Mouse (Mus musculus) WW6 (cell line): ENCODE data around the gene Plxnb2.
A peak's percentile ranks its signal among the peaks of the same experiment; 100 is the strongest.

Experiments
- DNase-seq: peaks from one replicate; pipeline ENCODE4 v3.0.0-alpha.2; 2013; ENCODE audit warnings: low read depth, low spot score

Plxnb2 gene

DNA sequence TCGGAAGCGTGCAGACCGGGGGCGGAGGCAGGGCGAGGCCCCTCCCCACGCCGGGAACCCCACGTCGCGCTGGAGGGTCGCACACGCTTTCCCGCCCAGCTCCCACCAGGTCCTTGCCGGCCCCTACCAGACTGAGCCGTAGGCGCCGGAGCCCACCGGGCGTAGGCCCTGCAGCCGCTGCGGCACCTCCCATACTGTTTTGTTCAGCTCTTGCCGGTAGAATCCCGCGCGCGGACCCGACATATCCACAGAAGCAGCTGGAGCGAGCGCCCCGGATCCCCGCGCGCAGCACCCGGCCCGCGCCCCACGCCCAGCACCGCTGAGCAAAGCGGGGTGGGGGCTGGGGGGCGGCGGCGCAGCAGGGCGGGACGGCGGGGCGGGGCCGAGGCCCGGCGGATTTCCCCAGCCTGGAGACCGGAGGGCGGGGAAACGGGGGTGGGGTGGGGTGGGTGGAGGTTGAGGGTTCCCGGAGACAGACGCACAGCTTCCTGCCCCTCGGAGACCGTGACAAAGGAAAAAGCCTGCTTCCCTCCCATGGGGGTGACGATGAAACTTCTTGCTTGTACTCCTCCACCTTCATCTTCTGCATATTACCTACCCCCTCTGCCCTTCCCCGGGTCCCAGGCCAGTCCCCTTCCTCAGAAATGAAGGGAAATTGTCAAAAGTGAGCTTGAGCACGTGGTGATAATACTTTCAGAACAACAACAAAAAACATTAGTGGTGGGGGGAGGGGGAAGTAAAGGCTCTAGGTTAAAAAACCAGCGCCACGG lies 31.1 kb downstream of the Plxnb2 start, which contains the start of gene Mapk11:
Mapk11 (minus strand) TSS at position 358 of the 770 bp plus-strand sequence.
- no peak for DNase-seq

DNA sequence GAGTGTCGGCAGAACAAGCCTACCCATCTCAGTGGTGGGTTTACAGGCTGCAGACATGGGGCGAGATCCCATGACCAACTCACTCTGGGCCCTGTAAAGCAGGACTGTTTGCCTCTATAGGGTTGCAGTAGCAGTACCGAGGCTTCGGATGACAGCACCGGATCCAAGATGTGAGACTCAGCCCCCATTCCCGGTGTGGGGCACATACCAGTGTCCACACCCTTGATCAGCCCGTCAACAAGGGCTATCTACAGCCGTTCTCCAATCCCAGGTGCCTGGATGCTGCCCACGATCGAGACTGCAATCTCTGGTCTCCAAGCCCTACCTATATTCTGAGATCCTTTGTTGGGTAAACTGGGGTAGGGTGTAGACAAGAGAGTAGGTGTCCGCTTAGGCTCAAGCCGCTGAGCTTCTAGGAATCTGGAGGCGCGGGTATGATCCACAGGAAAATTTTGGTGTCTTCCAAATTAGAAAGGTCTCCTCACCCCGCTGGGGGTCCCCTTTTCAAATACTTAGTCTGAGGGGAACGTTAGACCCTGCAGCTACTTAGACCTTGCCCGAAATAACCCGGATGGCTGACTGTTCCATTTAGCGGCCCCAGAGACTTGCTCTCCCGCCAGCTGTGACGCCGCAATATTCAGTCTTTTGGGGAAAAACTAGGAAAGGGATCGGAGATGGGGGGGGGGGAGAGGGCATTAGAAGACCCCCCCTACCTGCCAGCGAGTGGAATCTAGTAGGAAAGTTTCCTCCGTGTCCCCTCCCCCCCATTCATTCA lies 31.9 kb downstream of the Plxnb2 start:
- DNase-seq: no peak

DNA sequence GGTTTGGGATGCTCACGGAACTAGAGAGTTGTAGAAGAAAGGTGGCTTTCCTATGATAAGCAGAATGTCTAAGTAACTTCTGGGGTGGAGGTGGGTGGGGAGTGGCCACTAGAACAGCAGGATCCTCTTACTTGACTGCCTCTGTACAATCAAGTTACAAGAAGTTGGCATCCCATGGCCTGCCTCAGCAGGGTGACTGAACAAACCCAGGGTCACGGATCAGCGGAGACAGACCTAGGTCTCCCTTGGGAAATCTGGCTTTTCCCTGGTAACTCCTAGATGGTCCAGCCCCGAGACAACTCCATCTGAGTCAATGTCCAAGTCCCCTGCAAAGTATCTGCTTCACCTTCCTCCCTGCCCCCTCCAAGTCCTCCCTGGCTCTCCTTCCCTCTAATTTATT lies 32.7 kb downstream of the Plxnb2 start:
- DNase-seq: no peak

DNA sequence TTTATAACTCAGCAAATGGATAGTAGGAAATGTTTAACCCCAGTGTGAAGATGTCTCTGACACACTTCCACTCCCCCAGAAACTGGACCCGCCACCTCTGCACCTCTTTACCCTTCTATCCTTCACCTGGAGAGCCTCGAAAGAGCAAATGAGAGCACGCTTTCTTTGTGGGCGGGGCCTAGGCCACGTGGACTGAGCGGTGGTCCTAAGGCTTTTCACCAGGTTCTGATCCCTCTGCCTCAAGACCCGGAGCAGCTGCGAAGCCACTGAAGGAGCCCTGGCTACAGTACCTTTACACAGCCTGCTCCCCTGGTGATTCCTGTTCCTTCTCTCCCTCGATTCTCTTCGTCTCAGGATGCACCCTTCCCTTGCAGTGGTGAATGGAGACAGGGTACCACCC lies 33.1 kb downstream of the Plxnb2 start:
- no peak for DNase-seq

DNA sequence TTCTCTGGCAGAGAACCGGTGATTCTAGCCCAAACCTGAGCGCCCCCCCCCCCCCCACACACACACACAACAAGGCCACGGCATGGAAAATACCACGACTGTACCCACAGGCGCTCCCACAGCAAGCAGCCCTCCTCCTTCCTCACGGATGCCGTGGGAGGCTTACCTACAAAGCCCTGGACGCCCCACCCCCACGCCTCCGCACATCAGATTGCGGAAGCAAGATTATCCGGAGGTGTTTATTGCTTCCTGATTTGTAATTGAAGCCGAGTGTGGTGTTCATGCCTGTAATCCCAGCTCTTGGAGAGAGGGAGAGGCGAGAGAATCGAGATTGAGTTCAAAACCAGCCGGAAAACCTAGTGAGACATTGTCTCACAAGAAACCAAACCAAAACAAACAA lies 33.6 kb downstream of the Plxnb2 start:
- no peak for DNase-seq

DNA sequence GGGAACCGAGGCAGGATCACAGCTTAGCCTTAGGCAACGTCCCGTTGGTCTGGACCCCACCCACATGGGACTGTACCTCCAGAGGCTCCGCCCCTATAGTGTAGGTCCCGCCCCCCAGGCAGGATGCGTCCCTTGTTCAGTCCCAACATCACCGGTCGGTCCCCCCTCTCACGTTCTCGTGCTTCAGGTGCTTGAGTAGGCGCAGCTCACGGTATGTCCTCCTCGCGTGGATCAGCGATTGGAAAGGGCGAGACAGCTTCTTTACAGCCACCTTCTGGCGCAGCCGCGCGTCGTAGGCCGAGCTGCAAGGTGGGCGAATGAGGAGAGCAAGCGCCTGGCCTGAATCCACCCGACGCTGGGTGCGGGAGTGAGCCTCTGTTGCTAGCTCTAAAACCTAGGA lies 34.1 kb downstream of the Plxnb2 start:
- DNase-seq: no peak

- DNase-seq: no peak
Measured at GRCm38 (mm10) chr15:89145813-89146350, 34.7 kb downstream of the Plxnb2 start.

GRCm38 (mm10) chr15:89144965-89145364 lies 35.6 kb downstream of the Plxnb2 start:
- no peak for DNase-seq

DNA sequence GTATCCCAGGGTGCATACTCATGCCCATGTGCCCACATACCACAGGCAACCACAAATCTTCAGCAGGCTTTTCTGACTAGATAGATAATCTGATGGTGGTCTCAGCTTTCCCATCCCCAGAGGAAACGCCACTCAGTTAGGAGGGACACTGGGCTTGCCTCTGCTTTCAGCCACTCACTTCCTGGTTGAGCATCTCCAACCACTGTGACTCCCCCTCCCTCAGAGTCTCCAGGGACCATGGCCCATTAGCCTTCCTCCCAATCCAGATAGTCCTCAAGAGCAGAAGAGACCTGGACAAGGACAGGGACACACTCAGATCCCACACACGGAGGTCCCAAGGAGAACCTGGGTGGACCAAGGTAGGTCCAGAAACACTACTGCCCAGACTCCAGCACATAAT lies 37.5 kb downstream of the Plxnb2 start:
- no peak for DNase-seq

DNA sequence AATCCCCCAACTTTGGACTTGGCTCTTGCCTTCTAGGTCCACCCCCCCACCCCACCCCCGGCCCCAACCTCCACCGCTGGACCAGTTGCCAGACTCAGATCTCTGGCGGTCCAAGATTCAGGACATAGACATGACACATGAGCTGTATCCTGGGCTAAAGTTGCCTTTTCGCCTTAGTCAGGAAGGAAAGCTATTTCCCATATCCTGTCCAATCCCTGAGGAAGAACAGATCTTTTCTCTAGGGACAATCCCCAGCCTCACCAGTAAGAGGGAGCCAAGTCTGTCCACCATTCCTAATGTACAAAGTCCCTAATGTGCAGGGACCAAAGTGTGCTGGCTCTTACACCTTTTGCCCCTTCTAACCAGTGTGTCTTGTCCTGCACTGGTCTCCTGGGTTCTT lies 38.7 kb downstream of the Plxnb2 start:
- no peak for DNase-seq

GRCm38 (mm10) chr15:89141443-89141842 lies 39.1 kb downstream of the Plxnb2 start:
- no peak for DNase-seq

- DNase-seq: peak; percentile 56
Measured at GRCm38 (mm10) chr15:89140659-89141252, 39.8 kb downstream of the Plxnb2 start, which contains the start of gene Mapk12. TSS of gene Mapk12 (minus strand) at chr15:89140703.

GRCm38 (mm10) chr15:89140048-89140658 lies 40.4 kb downstream of the Plxnb2 start:
- DNase-seq: no peak

GRCm38 (mm10) chr15:89138531-89138930 lies 42.1 kb downstream of the Plxnb2 start:
- DNase-seq: no peak

DNA sequence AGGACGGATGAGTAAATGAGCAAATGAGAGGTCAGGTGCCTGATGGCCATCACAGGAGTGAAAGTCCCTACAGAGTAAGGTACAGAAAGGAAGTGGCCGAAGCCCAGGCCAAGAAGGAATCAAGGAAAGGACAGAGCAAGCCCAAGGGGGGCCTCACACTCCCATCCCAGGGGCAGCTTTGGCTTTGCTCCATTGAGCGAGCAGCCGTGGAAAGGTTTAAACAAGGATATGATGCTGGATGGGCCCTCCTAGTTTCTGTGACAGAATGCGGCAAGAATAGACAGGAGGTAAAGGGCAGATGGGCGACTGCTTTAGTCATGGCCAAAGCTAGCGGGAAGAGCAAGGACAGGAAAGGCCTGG lies 42.6 kb downstream of the Plxnb2 start:
- DNase-seq: no peak

DNA sequence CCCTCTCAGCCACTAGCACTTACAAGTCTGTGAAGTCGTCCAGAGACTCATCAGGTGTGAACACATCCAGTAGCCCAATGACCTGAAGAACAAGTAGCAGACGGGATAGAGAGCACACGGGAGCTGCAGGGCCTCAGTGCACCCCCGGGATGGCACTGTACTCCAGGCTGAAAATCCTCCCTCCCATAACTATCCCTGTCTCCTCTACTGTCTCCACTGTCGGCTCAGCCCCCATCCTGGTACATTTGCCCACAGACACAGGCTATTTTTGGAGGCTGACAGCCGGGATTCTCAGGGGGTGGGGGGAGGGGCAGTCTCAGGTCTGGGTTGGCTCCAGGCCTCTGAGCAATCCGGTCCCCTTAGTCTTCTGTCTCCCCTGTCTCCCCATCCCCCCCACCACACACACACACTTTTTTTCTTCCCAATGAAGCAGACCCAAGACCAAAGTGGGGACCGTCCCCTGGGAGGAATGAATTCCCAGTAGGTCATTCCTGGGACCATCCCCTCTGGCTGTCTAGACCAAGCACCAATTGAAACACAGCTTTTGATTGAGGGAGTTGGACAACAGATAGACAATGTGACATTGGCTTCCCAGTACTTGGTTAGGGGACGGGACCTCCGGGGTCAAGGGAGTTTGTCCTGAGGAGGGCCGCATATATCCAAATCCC lies 43.1 kb downstream of the Plxnb2 start:
- no peak for DNase-seq

DNA sequence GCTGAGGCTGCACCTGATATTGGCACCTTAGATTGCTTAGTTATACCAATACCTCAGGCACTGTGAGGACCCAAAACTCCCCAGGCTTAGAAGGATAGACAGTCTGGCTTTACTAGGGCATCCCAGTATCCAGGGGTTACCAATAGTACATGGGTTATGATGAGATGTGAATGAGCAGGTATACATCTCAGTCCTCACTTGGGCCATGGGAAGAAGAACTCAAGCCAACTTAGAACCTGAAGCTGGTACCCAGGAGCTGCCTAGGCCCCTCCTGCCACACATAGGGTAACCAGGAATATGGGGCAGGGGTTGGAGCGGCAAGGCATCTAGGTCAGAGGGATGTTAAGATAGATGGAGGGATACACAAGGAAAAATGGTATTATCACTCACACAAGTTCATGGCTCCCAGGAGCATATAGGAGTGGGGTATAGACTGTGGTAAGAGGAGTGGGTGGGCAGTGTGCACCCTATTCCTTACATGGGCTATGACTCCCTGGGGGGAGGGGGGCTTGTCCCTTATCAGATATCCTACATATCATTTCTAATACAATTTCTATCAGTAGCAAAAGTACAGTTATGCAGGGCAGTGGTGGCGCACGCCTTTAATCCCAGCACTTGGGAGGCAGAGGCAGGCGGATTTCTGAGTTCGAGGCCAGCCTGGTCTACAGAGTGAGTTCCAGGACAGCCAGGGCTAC lies 44.0 kb downstream of the Plxnb2 start:
- no peak for DNase-seq

DNA sequence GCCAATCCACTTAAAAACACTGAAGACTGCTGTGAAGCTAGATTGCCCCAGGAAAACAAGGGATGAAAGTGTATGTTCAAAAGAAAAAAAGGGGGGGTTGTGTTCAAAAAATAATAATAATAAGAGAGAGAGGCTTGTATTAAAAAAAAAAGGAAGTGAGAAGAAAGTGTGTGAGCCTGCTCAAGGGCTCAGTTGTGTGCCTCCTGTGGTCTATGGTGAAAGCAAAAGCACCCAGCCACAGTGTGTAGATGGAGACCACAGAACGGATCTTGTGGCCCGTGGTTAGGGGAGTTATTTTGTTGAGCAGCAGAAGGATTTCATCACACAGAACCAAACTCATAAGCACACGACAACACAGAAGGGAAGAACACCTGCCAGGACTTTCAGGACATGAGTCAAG lies 49.3 kb downstream of the Plxnb2 start:
- DNase-seq: no peak

GRCm38 (mm10) chr15:89130245-89130644 lies 50.3 kb downstream of the Plxnb2 start:
- no peak for DNase-seq
